In genomic region chr7:16311453-16312004, GRCm38 (mm10) we compare ENCODE assay signal across 8 mouse cellular contexts. TPM values are rescaled to one million over a fixed set of nuclear protein-coding genes. Genes with fewer than 3 reads are reported as not detected.
DNase-seq lines count a peak whose midpoint lies in the region; ATAC-seq and TF ChIP-seq lines count a peak whose summit lies in the region.

No protein-coding gene starts in this region.

- ATAC-seq in heart, postnatal 0 days (ENCODE audit: insufficient read depth, low read depth): no peak
- ATAC-seq in limb, embryonic 11.5 days (ENCODE audit: insufficient number of reproducible peaks, low FRiP score, low TSS enrichment, low read depth): no peak
- ATAC-seq in midbrain, embryonic 15.5 days (replicated peaks): 0 out of 2 replicates have a peak, but pooled peaks have one; percentile 0

- TF ChIP-seq CTCF in E14TG2a.4 (conservative IDR thresholded peaks at IDR 0.05; ENCODE audit: low read length): no peak
- TF ChIP-seq CTCF in heart, postnatal 0 days (IDR thresholded peaks at IDR 0.05; ENCODE audit: low read depth): no peak

- H3K9me3 ChIP-seq in E14TG2a.4 (ENCODE audit: low read length): no peaks in the 10 kb centered on the region
- no peaks in the 10 kb centered on the region for H3K9me3 ChIP-seq in heart, postnatal 0 days (replicated peaks; ENCODE audit: control insufficient read depth, low read length)
- no peaks in the 10 kb centered on the region; the same call in 1 of the 2 replicates for H3K9me3 ChIP-seq in limb, embryonic 11.5 days (ENCODE audit: control insufficient read depth, low read length)
- no peaks in the 10 kb centered on the region for H3K9me3 ChIP-seq in midbrain, embryonic 15.5 days

- DNase-seq in kidney, adult 11 months: peak; percentile 29
- DNase-seq in kidney, adult 9 months: no peak
- DNase-seq in embryo, embryonic 11 days: peak; percentile 43
- no peak for DNase-seq in heart, postnatal 0 days (ENCODE audit: low spot score)
- DNase-seq in limb, embryonic 11.5 days (ENCODE audit: low spot score): peak; percentile 41
- peak; percentile 17 for DNase-seq in thymus, postnatal 25 days

- peak overlapping the region; percentile 99 for H3K27ac ChIP-seq in heart, postnatal 0 days (ENCODE audit: low read depth)
- H3K27ac ChIP-seq in limb, embryonic 11.5 days (replicated peaks; ENCODE audit: low read depth, low read length): peak overlapping the region; percentile 74; the same call in 1 of the 2 replicates
- peak overlapping the region; percentile 96 for H3K27ac ChIP-seq in midbrain, embryonic 15.5 days

- peaks cover 57% of the 10 kb centered on the region for H3K4me1 ChIP-seq in E14TG2a.4 (replicated peaks; ENCODE audit: low read depth, low read length)
- H3K4me1 ChIP-seq in heart, postnatal 0 days (ENCODE audit: control insufficient read depth, insufficient read depth): peaks cover 7% of the 10 kb centered on the region; the same call in 1 of the 2 replicates
- peaks cover 34% of the 10 kb centered on the region for H3K4me1 ChIP-seq in limb, embryonic 11.5 days (ENCODE audit: control insufficient read depth, insufficient read depth, low read length)
- H3K4me1 ChIP-seq in midbrain, embryonic 15.5 days: peaks cover 57% of the 10 kb centered on the region

- no peak for TF ChIP-seq EP300 in heart, postnatal 0 days (IDR thresholded peaks at IDR 0.05; ENCODE audit: low read depth)

- peaks cover 22% of the 10 kb centered on the region for H3K36me3 ChIP-seq in E14TG2a.4 (ENCODE audit: insufficient read depth, low read length)
- H3K36me3 ChIP-seq in heart, postnatal 0 days (replicated peaks; ENCODE audit: control insufficient read depth, insufficient read depth, low read length): 0 out of 2 replicates have a peak, but pooled peaks cover under 1% of the 10 kb centered on the region
- H3K36me3 ChIP-seq in limb, embryonic 11.5 days (ENCODE audit: control insufficient read depth, insufficient read depth, low read length): no peaks in the 10 kb centered on the region
- no peaks in the 10 kb centered on the region for H3K36me3 ChIP-seq in midbrain, embryonic 15.5 days (replicated peaks)

- peak overlapping the region; percentile 82 for H3K9ac ChIP-seq in heart, postnatal 0 days (replicated peaks; ENCODE audit: low read depth, low read length)
- peak overlapping the region; percentile 89 for H3K9ac ChIP-seq in limb, embryonic 11.5 days (ENCODE audit: low read length)
- H3K9ac ChIP-seq in midbrain, embryonic 15.5 days: peak overlapping the region; percentile 80

- peaks cover 15% of the 10 kb centered on the region for H3K27me3 ChIP-seq in E14TG2a.4 (ENCODE audit: insufficient read depth, low read length)
- no peaks in the 10 kb centered on the region for H3K27me3 ChIP-seq in heart, postnatal 0 days (ENCODE audit: control insufficient read depth, insufficient read depth, low read length)
- no peaks in the 10 kb centered on the region for H3K27me3 ChIP-seq in limb, embryonic 11.5 days (ENCODE audit: control insufficient read depth, insufficient read depth, low read length)
- H3K27me3 ChIP-seq in midbrain, embryonic 15.5 days (replicated peaks): no peaks in the 10 kb centered on the region

- under 1% methylated on average over 14 of the region's 14 CpGs for WGBS in heart, postnatal 0 days
- 1% methylated on average over 14 of the region's 14 CpGs for WGBS in limb, embryonic 11.5 days
- under 1% methylated on average over 14 of the region's 14 CpGs for WGBS in midbrain, embryonic 15.5 days

- peak overlapping the region; percentile 82 for H3K4me2 ChIP-seq in heart, postnatal 0 days (ENCODE audit: low read depth, low read length)
- peak overlapping the region; percentile 98 for H3K4me2 ChIP-seq in limb, embryonic 11.5 days (ENCODE audit: low read depth, severe bottlenecking)
- peak overlapping the region; percentile 99 for H3K4me2 ChIP-seq in midbrain, embryonic 15.5 days

- peak overlapping the region; percentile 100 for H3K4me3 ChIP-seq in E14TG2a.4 (replicated peaks; ENCODE audit: low read length)
- H3K4me3 ChIP-seq in heart, postnatal 0 days (ENCODE audit: low read depth, low read length): peak overlapping the region; percentile 75
- peak overlapping the region; percentile 69 for H3K4me3 ChIP-seq in limb, embryonic 11.5 days (ENCODE audit: low read depth, low read length)
- H3K4me3 ChIP-seq in midbrain, embryonic 15.5 days: peak overlapping the region; percentile 76

RNA-seq across cellular contexts. Expression of gene Bbc3, which starts 3.3 kb away (rescaled TPM):
- 7.3 and 14.6 TPM in 2 replicates for total RNA-seq in heart, postnatal 0 days (2014; rRNA removed; ENCODE audit: low replicate concordance)
- polyA plus RNA-seq in heart, postnatal 0 days (2015; fragmentation: Nextera tagmentation; extraction: Ambion mirVana): 5.6 and 6.6 TPM in 2 replicates
- polyA plus RNA-seq in limb, embryonic 11.5 days (2014; fragmentation: Nextera tagmentation; extraction: Ambion mirVana): 5.0 and 6.8 TPM in 2 replicates
- 32.0 and 35.0 TPM in 2 replicates for polyA plus RNA-seq in midbrain, embryonic 15.5 days (2015; fragmentation: Nextera tagmentation; extraction: Ambion mirVana)

RNA-seq across cellular contexts. Expression of gene Ccdc9, which starts 24.9 kb away (rescaled TPM):
- total RNA-seq in heart, postnatal 0 days (2014; rRNA removed; ENCODE audit: low replicate concordance): 5.7 and 43.7 TPM in 2 replicates
- 4.7 and 7.2 TPM in 2 replicates for polyA plus RNA-seq in heart, postnatal 0 days (2015; fragmentation: Nextera tagmentation; extraction: Ambion mirVana)
- 20.2 and 23.8 TPM in 2 replicates for polyA plus RNA-seq in limb, embryonic 11.5 days (2014; fragmentation: Nextera tagmentation; extraction: Ambion mirVana)
- 21.6 and 30.1 TPM in 2 replicates for polyA plus RNA-seq in midbrain, embryonic 15.5 days (2015; fragmentation: Nextera tagmentation; extraction: Ambion mirVana)

RNA-seq across cellular contexts. Expression of gene Inafm1, which starts 38.1 kb away (rescaled TPM):
- total RNA-seq in heart, postnatal 0 days (2014; rRNA removed; ENCODE audit: low replicate concordance): 9.8 and 10.7 TPM in 2 replicates
- polyA plus RNA-seq in heart, postnatal 0 days (2015; fragmentation: Nextera tagmentation; extraction: Ambion mirVana): 7.7 and 9.6 TPM in 2 replicates
- polyA plus RNA-seq in limb, embryonic 11.5 days (2014; fragmentation: Nextera tagmentation; extraction: Ambion mirVana): 7.9 and 9.6 TPM in 2 replicates
- 47.9 and 51.8 TPM in 2 replicates for polyA plus RNA-seq in midbrain, embryonic 15.5 days (2015; fragmentation: Nextera tagmentation; extraction: Ambion mirVana)

RNA-seq across cellular contexts. Expression of gene C5ar1, which starts 52.2 kb away (rescaled TPM):
- total RNA-seq in heart, postnatal 0 days (2014; rRNA removed; ENCODE audit: low replicate concordance): 2.0 and 3.3 TPM in 2 replicates
- 1.9 and 2.2 TPM in 2 replicates for polyA plus RNA-seq in heart, postnatal 0 days (2015; fragmentation: Nextera tagmentation; extraction: Ambion mirVana)
- 0.38 and 0.55 TPM in 2 replicates for polyA plus RNA-seq in limb, embryonic 11.5 days (2014; fragmentation: Nextera tagmentation; extraction: Ambion mirVana)
- 1.5 and 2.9 TPM in 2 replicates for polyA plus RNA-seq in midbrain, embryonic 15.5 days (2015; fragmentation: Nextera tagmentation; extraction: Ambion mirVana)

Comparison
In these comparisons a context has a peak if more than half of its experiments do, and no peak if none do; other contexts are left out.
1. DNase-seq: peak in kidney, adult 11 months (single experiment), embryo, embryonic 11 days (single experiment), limb, embryonic 11.5 days (single experiment) and thymus, postnatal 25 days (single experiment); none in kidney, adult 9 months (single experiment) and heart, postnatal 0 days (single experiment).
2. Peak in every context shown above with its lines, with median percentiles within 50 percentile points of each other: H3K4me3 ChIP-seq, H3K27ac ChIP-seq, H3K4me2 ChIP-seq and H3K9ac ChIP-seq.